Mouse (Mus musculus) CD4-positive, CD25-positive, alpha-beta regulatory T cell, adult 2 months (primary cell): ENCODE measurements around the gene Gm11213.
A peak's percentile ranks its signal among the peaks of the same experiment; 100 is the strongest.

Experiments
- DNase-seq: peaks from one replicate; pipeline ENCODE4 v3.0.0-alpha.2; 2012; ENCODE audit warnings: low read depth, low spot score

The Gm11213 gene

DNA sequence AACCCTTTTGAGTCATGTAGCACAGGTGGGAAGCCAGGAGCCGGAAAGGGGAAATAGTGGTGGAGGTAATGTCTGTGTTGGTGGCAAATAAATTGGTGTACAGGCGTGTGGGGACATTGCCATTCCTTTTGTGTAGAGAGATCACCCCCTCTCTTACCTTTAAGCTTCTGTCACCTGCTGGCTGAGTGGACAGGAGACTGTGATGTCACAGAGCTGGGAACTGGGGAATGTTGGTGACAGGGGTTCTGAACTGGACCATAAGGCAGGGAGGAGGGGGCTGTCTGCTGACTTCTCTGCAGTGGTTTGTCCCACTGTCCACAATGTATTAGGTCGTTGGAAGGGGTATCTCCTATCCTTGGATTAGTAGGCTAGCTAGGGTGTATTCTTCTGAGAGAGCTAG lies at the start of gene Gm11213:
Gene Gm11213 (minus strand): TSS at position 317 of the 400 bp plus-strand sequence.
- no peak for DNase-seq

DNA sequence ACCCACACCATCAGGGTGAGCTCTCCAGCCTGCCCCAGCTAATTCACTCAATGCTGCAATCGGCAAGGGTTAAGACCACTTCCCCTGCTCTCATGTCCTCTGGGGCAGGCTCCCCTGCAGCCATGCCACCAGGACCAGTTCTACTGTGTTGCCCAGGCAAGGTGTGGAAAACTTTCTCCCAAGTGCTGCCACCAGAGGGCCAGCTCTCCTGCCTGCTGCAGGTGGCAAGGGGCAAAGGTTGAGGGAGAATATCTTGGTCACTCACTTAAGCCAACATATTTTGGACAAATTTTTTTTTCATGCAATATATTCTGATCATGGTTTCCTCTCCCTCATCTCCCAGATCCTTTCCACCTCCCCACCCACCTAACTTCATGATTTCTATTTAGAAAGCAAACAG lies 49.3 kb upstream of the Gm11213 start:
- no peak for DNase-seq

- no peak for DNase-seq
These were observed 39.1 kb upstream of the Gm11213 start for GRCm38 (mm10) chr4:63643956-63644726.

- no peak for DNase-seq
These were observed 34.8 kb upstream of the Gm11213 start for GRCm38 (mm10) chr4:63639842-63640241.

DNA sequence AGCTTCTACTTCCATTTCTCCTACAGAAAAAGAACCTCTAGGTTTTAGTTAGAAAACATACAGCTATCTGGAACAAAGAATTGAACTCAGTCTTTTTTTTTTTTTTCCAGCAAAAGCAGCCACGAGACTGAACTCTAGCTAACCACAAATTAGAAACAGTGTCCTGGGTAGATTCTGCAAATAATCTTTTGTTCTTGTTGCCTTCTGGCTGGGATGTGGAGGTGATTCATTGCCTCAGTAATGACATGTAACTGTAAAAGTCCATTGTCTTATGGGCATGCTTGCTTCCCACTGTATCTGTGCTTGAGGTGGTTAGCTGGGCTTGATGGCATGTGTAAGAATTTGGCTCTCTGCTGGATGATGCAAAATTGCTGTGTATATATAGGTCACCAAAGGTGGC lies 33.5 kb upstream of the Gm11213 start:
- no peak for DNase-seq

GRCm38 (mm10) chr4:63633181-63633580 lies 28.1 kb upstream of the Gm11213 start:
- no peak for DNase-seq

- DNase-seq: peak; percentile 27
These were observed 22.1 kb upstream of the Gm11213 start for GRCm38 (mm10) chr4:63627111-63627510.

GRCm38 (mm10) chr4:63625563-63626080 lies 20.6 kb upstream of the Gm11213 start:
- DNase-seq: no peak

- DNase-seq: peak; percentile 75
These were observed 17.3 kb upstream of the Gm11213 start, which contains the start of gene Tex48 for GRCm38 (mm10) chr4:63622378-63622835. Tex48 (minus strand) TSS chr4:63622428.

GRCm38 (mm10) chr4:63621861-63622260 lies 16.8 kb upstream of the Gm11213 start:
- DNase-seq: peak; percentile 35

DNA sequence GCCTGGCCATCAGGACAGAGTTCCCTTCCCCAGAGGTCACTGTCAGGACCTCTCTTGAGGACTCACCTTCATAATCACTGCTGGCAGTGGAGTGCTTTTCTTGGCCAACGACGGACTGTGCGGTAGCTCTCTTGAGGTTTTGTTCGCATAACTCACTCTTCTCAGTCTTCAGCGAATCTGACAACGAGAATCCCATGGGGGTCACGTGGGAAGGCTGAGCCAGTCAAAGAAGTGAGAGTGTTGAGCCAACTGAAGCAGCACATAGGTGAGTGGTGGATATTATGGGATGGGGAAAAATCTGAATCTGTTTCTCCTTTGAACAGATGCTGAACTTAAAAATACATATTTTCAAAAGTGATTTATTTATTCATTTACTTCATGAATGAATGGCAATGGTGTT lies 3.3 kb upstream of the Gm11213 start:
- no peak for DNase-seq

DNA sequence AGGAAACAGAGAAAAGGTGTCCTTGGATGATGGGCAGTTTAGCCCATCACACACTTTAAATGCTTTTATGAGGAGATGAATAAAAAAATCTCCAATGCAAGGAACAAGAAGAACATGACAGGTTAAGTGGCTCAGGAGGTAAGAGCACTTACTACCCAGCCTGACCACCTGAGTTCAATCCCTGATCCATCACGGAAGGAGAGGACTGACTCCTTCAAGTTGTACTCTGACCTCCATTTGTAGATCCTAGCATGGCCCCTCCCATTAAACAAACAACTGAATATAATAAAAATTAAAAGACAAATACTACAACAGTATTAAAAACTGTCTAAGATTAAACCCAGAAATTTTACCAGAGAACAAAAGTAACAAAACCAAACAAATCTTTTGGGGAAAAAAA lies 907 bp upstream of the Gm11213 start:
- DNase-seq: no peak

- no peak for DNase-seq
These were observed 484 bp upstream of the Gm11213 start for GRCm38 (mm10) chr4:63605545-63605944.

DNA sequence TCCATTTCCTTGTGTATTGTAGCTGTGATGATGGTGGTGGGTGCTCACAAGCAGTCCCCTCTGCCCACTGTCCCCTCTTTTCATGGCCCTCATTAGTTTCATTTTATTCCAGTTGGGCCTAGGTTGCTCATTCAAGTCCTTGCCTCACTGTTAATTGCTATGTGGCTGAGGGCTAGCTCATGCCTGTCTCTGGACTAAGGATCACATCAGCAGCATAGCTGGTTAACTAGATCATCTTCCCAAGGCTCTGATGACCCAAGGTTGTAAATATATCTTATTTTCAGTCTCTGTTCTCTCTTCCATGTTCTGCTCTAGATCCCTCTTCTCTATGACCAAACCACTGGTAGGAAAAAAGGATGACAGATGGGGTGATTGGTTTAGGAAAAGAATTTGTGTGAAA lies 3.8 kb downstream of the Gm11213 start:
- no peak for DNase-seq

- no peak for DNase-seq
These were observed 4.3 kb downstream of the Gm11213 start for GRCm38 (mm10) chr4:63600786-63601185.

DNA sequence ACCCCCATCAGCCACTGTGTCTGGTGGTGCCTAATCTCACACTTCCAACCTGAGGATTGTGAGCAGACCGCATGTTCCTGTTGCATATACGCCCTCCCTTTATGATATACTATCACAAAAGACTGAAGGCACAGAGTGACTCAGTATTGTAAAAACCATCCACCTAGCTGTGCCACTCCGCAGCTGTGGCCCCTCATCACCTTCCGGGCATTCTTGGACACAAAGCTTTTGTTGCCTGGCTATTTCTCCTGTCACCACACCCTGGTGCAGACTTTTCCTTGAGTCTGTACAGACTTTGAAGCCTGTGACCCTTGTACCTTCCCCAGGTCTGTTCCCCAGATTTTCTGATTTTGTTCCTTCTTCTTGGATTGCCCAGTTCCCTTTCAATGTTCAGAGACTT lies 9.1 kb downstream of the Gm11213 start:
- DNase-seq: no peak

DNA sequence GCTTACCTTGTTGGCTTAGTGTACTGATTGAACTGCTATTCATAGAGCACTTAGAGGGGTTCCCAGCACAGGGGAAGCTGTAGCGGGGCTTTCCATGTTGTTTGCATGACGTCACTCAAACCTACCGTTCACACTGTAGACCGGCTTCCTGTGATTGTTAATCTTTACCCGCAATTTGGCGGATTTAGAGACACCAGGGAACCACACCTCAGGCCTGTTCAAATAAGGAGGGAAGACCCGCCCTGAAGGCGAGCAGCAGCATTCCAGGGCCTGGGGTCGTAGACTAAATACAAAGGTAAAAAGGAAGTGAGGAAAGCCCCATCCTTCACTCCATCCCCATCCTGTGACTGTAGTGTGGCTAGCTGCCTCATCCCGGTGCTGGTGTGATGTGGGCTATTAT lies 9.8 kb downstream of the Gm11213 start:
- peak; percentile 75 for DNase-seq

- peak; percentile 7 for DNase-seq
These were observed 10.5 kb downstream of the Gm11213 start for GRCm38 (mm10) chr4:63594459-63595110.

- peak; percentile 33 for DNase-seq
These were observed 14.5 kb downstream of the Gm11213 start for GRCm38 (mm10) chr4:63590538-63590937.

DNA sequence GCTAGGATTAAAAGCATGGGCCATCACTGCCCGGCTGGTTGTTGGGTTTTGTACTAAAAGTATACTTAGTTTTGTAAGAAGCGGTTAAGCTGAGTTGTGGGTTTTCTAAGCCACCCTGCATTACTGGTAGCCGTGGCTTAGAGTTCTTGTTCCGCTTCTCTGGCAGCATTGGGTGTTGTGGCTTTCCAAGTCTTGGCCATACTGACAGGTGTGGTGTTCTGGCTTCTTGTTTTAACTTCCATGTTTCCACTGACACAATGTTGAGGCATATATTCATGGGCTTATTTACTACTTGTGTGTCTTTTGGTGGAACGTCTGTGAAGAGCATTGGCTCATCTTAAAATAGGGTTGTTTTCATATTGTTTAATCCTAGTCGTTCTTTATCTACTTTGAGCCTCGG lies 15.1 kb downstream of the Gm11213 start:
- DNase-seq: peak; percentile 12

- no peak for DNase-seq
These were observed 18.8 kb downstream of the Gm11213 start for GRCm38 (mm10) chr4:63586240-63586639.

DNA sequence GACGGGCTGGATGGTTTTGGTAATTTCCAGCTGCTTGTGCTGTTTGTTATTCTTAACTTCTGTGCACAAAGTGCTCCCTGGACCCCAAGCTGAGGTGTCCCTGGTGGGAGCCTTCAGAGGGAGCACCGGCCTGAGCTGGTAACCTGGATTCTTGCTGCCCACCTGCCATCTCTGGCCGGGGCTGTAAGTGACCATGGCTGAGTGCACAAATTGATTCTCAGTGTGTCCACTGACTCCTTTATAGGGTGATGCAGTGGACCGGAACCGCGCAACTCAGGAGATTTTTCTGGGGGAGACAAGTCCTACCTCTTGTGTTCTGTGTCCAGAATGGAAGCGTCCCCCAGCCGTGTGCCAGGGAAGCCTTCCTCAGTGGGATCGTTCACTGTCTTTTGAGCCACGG lies 19.8 kb downstream of the Gm11213 start:
- no peak for DNase-seq

- no peak for DNase-seq
These were observed 22.5 kb downstream of the Gm11213 start for GRCm38 (mm10) chr4:63582580-63582979.
